Mouse (Mus musculus) liver, postnatal 0 days (tissue): ENCODE measurements around the gene Trim2. TPM values are rescaled to one million over a fixed set of nuclear protein-coding genes. Genes with fewer than 3 reads are reported as not detected.

Experiments used
- ATAC-seq: fragments of 200-750 bp; cut with Nextera tagmentation; 2 replicates; pipeline ENCODE4 v1.8.0; 2017; ENCODE audit warnings: mild to moderate bottlenecking, moderate library complexity
- DNase-seq: peaks from one replicate; pipeline ENCODE4 v3.0.0-alpha.2; 2016
- H3K27ac ChIP-seq: fragments of 300-500 bp; sonication (generic); 2 replicates; pipeline ENCODE4 v1.5.1; 2014; ENCODE audit warnings: antibody characterized with exemption, moderate library complexity, mild to moderate bottlenecking, low read depth
- H3K27me3 ChIP-seq: fragments of 300-500 bp; sonication (generic); 2 replicates; pipeline ENCODE4 v1.6.1; 2014; ENCODE audit warnings: low read length, control low read depth, mixed read lengths; ENCODE audit not compliant: insufficient read depth
- H3K36me3 ChIP-seq: fragments of 300-500 bp; sonication (generic); replicated peaks from 2 replicates; pipeline ENCODE4 v1.6.1; 2014; ENCODE audit warnings: mild to moderate bottlenecking, control low read depth, low read length, moderate library complexity, mixed read lengths; ENCODE audit not compliant: insufficient read depth
- H3K4me1 ChIP-seq: fragments of 300-500 bp; sonication (generic); 2 replicates; pipeline ENCODE4 v1.6.1; 2014; ENCODE audit warnings: antibody characterized with exemption, mild to moderate bottlenecking, control low read depth; ENCODE audit not compliant: insufficient read depth
- H3K4me2 ChIP-seq: fragments of 300-500 bp; sonication (generic); 2 replicates; pipeline ENCODE4 v1.6.1; 2014; ENCODE audit warnings: low read depth, mild to moderate bottlenecking, low read length, moderate library complexity, mixed read lengths
- H3K4me3 ChIP-seq: fragments of 300-500 bp; sonication (generic); 2 replicates; pipeline ENCODE4 v1.5.1; 2014; ENCODE audit warnings: low read depth, low read length
- H3K9ac ChIP-seq: fragments of 300-500 bp; sonication (generic); replicated peaks from 2 replicates; pipeline ENCODE4 v1.6.1; 2014; ENCODE audit warnings: mild to moderate bottlenecking, moderate library complexity
- H3K9me3 ChIP-seq: fragments of 300-500 bp; sonication (generic); 2 replicates; pipeline ENCODE4 v1.6.1; 2016; ENCODE audit warnings: mild to moderate bottlenecking, control low read depth, low read length, mixed read lengths
- CTCF ChIP-seq: sonication (generic); IDR thresholded peaks from 2 replicates; pipeline ENCODE4 v1.5.1; 2016; ENCODE audit warnings: antibody characterized with exemption, low read depth
- EP300 ChIP-seq: IDR thresholded peaks from 2 replicates; pipeline ENCODE4 v1.6.1; 2016; ENCODE audit warnings: antibody characterized with exemption, low read depth, mild to moderate bottlenecking
- WGBS: fragments of 180-500 bp; shearing (Covaris S2); extraction: QIAGEN DNeasy Blood & Tissue Kit; methylation state at CpG from one replicate; pipeline ENCODE4 v1.1.7; 2014; ENCODE audit not compliant: insufficient replicate concordance; 5-methylcytosine and 5-hydroxymethylcytosine counted together
- polyA plus RNA-seq: library from polyadenylated mRNA; unstranded; fragments of >200 nt; fragmentation: Nextera tagmentation; extraction: Ambion mirVana; gene quantifications from 2 replicates; pipeline ENCODE4 v1.2.1, GENCODE M21; 2015

Gene Trim2
- polyA plus RNA-seq, 1 experiment from 2014 or later: 2.7 TPM

- WGBS: 56% methylated on average over 2 of the region's 2 CpGs
Observed at GRCm38 (mm10) chr3:84296676-84297075, 10.0 kb downstream of the Trim2 start.

GRCm38 (mm10) chr3:84294734-84295133, 11.9 kb downstream of the Trim2 start:
- no peaks in the 10 kb centered on the region for H3K27me3 ChIP-seq
- H3K4me3 ChIP-seq: no peak overlapping the region
- TF ChIP-seq EP300: no peak
- no peak for TF ChIP-seq CTCF
- ATAC-seq (peak; percentile 49; the same call in 1 of the 2 replicates), DNase-seq (no peak)
- no peaks in the 10 kb centered on the region for H3K9me3 ChIP-seq
- 71% methylated on average over 9 of the region's 9 CpGs for WGBS
- H3K9ac ChIP-seq: no peak overlapping the region
- peaks cover 4% of the 10 kb centered on the region; the same call in 1 of the 2 replicates for H3K4me1 ChIP-seq
- H3K4me2 ChIP-seq: no peak overlapping the region
- no peaks in the 10 kb centered on the region for H3K36me3 ChIP-seq
- no peak overlapping the region for H3K27ac ChIP-seq

More at GRCm38 (mm10) chr3:84296676-84297075, 10.0 kb downstream of the Trim2 start:
- DNase-seq (no peak), ATAC-seq (no peak)
- Histone ChIP-seq H3K27me3 (no peaks in the 10 kb centered on the region), H3K9me3 (no peaks in the 10 kb centered on the region), H3K27ac (no peak overlapping the region), H3K4me2 (no peak overlapping the region), H3K9ac (no peak overlapping the region), H3K4me1 (peaks cover 4% of the 10 kb centered on the region; the same call in 1 of the 2 replicates), H3K4me3 (no peak overlapping the region), H3K36me3 (no peaks in the 10 kb centered on the region)
- TF ChIP-seq EP300 (no peak), CTCF (no peak)

- no peak overlapping the region for H3K4me3 ChIP-seq
- no peak for DNase-seq
- 0 out of 2 replicates have a peak overlapping the region, but pooled peaks have one; percentile 7 for H3K4me2 ChIP-seq
- H3K9me3 ChIP-seq: no peaks in the 10 kb centered on the region
- H3K27me3 ChIP-seq: no peaks in the 10 kb centered on the region
- no peak overlapping the region for H3K9ac ChIP-seq
- no peaks in the 10 kb centered on the region for H3K36me3 ChIP-seq
- peaks cover 4% of the 10 kb centered on the region; the same call in 1 of the 2 replicates for H3K4me1 ChIP-seq
- WGBS: 80% methylated on average over 13 of the region's 13 CpGs
- TF ChIP-seq CTCF (no peak), EP300 (no peak)
- no peak for ATAC-seq
- H3K27ac ChIP-seq: no peak overlapping the region
Observed at GRCm38 (mm10) chr3:84293666-84294595, 12.7 kb downstream of the Trim2 start.

GRCm38 (mm10) chr3:84292238-84292637, 14.4 kb downstream of the Trim2 start:
- no peak for ATAC-seq
- TF ChIP-seq EP300: no peak
- TF ChIP-seq CTCF: no peak
- 87% methylated on average over 5 of the region's 5 CpGs for WGBS

GRCm38 (mm10) chr3:84288931-84289330, 17.7 kb downstream of the Trim2 start:
- Histone ChIP-seq H3K4me1 (peaks cover 26% of the 10 kb centered on the region), H3K27ac (no peak overlapping the region)

More at GRCm38 (mm10) chr3:84292238-84292637, 14.4 kb downstream of the Trim2 start:
- Histone ChIP-seq H3K4me3 (no peak overlapping the region), H3K36me3 (no peaks in the 10 kb centered on the region), H3K4me1 (peaks cover 4% of the 10 kb centered on the region; the same call in 1 of the 2 replicates), H3K27me3 (no peaks in the 10 kb centered on the region), H3K27ac (no peak overlapping the region), H3K9me3 (no peaks in the 10 kb centered on the region), H3K9ac (no peak overlapping the region), H3K4me2 (no peak overlapping the region)
- no peak for DNase-seq

GRCm38 (mm10) chr3:84287256-84287655, 19.4 kb downstream of the Trim2 start:
- H3K27me3 ChIP-seq: no peaks in the 10 kb centered on the region
- TF ChIP-seq CTCF: no peak
- TF ChIP-seq EP300: no peak
- H3K4me2 ChIP-seq: no peak overlapping the region
- DNase-seq (no peak), ATAC-seq (no peak)
- H3K27ac ChIP-seq: no peak overlapping the region
- WGBS: 63% methylated on average over 2 of the region's 3 CpGs
- no peak overlapping the region for H3K9ac ChIP-seq
- H3K4me1 ChIP-seq: peaks cover 25% of the 10 kb centered on the region
- H3K36me3 ChIP-seq: no peaks in the 10 kb centered on the region
- H3K9me3 ChIP-seq: no peaks in the 10 kb centered on the region
- H3K4me3 ChIP-seq: no peak overlapping the region

More at GRCm38 (mm10) chr3:84288931-84289330, 17.7 kb downstream of the Trim2 start:
- 73% methylated on average over 4 of the region's 4 CpGs for WGBS
- Histone ChIP-seq H3K9ac (no peak overlapping the region), H3K27me3 (no peaks in the 10 kb centered on the region), H3K36me3 (no peaks in the 10 kb centered on the region), H3K9me3 (no peaks in the 10 kb centered on the region), H3K4me2 (no peak overlapping the region), H3K4me3 (no peak overlapping the region)
- DNase-seq (no peak), ATAC-seq (no peak)
- TF ChIP-seq EP300 (no peak), CTCF (no peak)
